Mouse (Mus musculus) bone marrow, adult 2 months (tissue): ENCODE measurements around the gene Wwc2.

Experiments
- CTCF ChIP-seq: fragments of 200-500 bp; IDR thresholded peaks from 2 replicates; pipeline ENCODE4 v1.5.1; 2011; ENCODE audit warnings: low read length, control low read depth; ENCODE audit not compliant: control insufficient read depth, insufficient read depth
- POLR2A ChIP-seq: fragments of 200-500 bp; IDR thresholded peaks from 2 replicates; pipeline ENCODE4 v1.6.1; 2011; ENCODE audit warnings: low read depth, mild to moderate bottlenecking, control low read depth, low read length, borderline replicate concordance; ENCODE audit not compliant: control insufficient read depth

DNA sequence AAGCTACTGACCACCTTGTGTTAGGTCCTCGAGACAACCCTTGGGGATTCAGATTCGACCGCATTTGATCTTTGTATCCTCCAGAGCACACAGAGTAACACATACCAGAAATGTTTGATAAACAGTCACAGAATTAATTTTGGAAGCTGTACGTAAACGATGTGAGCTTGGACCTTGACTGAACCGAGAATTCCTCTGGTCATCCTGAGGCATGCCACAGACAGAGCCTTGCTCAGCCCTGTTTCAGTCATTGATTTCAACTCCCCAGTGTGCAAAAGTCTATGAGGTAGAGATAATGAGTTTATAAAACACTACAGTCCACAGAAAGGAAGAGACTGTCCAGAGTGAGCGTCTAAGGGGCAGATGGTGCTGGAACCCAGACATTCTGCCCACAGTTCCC is 51.5 kb downstream of the Wwc2 start:
- TF ChIP-seq CTCF (no peak), POLR2A (no peak)
